Mouse (Mus musculus): ENCODE data around the gene Litaf. TPM values are rescaled to one million over a fixed set of nuclear protein-coding genes. Genes with fewer than 3 reads are reported as not detected.

The Litaf gene
- polyA plus RNA-seq, 1 experiment from 2014 or later: 69.5 TPM

DNA sequence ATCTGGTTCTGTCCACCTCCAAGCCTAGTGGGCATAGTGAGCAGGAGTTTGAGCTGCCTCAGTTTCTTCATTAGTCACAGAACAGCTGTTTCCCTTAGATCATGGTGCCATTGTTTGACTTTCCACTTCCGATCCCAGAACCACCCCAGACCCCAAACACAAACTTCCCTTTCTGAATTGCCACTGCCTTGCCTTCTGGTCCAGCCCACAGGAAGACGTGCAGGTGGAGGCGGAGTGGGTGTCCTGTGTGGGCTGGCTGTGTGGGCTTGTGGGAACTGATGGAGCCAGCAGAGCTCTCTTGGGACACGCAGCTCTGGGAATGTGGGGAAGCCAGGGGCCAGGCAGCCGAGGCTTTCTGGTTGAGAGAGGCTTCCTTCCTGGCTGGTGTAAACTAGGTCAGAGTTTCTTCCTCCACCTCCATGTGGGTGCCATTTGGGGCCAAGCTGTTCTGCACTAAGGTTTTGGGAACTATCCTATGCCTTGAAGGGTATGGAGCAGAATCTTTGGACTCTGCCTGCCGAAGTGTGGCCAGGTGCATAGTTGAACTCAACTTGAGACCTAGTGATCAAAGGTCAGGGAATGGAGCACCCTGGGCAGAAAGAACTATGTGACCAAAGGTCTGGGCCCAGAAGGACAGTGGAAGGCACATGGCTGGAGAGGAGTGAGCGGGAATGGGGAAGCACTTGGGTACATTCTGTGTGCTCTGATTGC, 3.9 kb upstream of the Litaf start:
- Histone ChIP-seq H3K4me1 (replicated peaks; ENCODE audit: control insufficient read depth, insufficient read depth) (peaks cover 4% of the 10 kb centered on the region), H3K4me3 (ENCODE audit: low read depth, low read length) (no peak overlapping the region), H3K27me3 (ENCODE audit: control insufficient read depth, insufficient read depth, low read length) (no peaks in the 10 kb centered on the region), H3K9me3 (ENCODE audit: control insufficient read depth, low read length) (no peaks in the 10 kb centered on the region), H3K9ac (ENCODE audit: low read length) (no peak overlapping the region), H3K27ac (replicated peaks) (no peak overlapping the region), H3K4me2 (replicated peaks; ENCODE audit: low read depth) (no peak overlapping the region), H3K36me3 (ENCODE audit: control insufficient read depth, insufficient read depth, low read length) (peaks cover 5% of the 10 kb centered on the region; the same call in 1 of the 2 replicates)
- DNase-seq (ENCODE audit: low spot score) (no peak), ATAC-seq (ENCODE audit: low FRiP score, low TSS enrichment) (no peak)
- TF ChIP-seq CTCF (IDR thresholded peaks at IDR 0.05; ENCODE audit: low read depth) (no peak), EP300 (optimal IDR thresholded peaks at IDR 0.05) (no peak)
- 58% methylated on average over 7 of the region's 7 CpGs for WGBS

DNA sequence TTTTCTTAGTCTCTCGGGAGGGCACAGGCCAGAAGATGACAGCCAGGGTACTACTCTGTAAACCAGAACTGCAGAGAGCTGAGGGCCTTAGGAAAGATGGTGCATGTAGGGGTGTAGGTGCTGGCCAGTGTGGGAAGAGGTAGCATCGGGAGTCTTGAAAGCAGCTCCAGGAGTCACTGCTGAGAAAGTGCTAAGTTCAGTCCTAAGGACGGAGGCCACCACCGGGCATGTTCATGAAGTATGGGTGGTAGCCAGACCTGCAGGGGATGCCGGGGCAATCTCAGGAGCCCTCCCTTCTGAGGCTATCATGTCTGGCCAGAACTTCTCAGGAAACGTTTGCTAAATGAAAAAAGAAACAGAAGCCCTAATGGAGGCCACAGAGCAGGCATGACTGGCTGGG, 3.3 kb upstream of the Litaf start:
- Histone ChIP-seq H3K9ac (ENCODE audit: low read length) (no peak overlapping the region), H3K36me3 (ENCODE audit: control insufficient read depth, insufficient read depth, low read length) (peaks cover 3% of the 10 kb centered on the region; the same call in 1 of the 2 replicates), H3K4me2 (replicated peaks; ENCODE audit: low read depth) (no peak overlapping the region; the same call in 1 of the 2 replicates), H3K27ac (replicated peaks) (no peak overlapping the region), H3K4me3 (ENCODE audit: low read depth, low read length) (no peak overlapping the region), H3K27me3 (ENCODE audit: control insufficient read depth, insufficient read depth, low read length) (no peaks in the 10 kb centered on the region), H3K4me1 (replicated peaks; ENCODE audit: control insufficient read depth, insufficient read depth) (peaks cover 4% of the 10 kb centered on the region), H3K9me3 (ENCODE audit: control insufficient read depth, low read length) (no peaks in the 10 kb centered on the region)
- 56% methylated on average over 6 of the region's 6 CpGs for WGBS
- no peak for ATAC-seq (ENCODE audit: low FRiP score, low TSS enrichment)
- no peak for DNase-seq (ENCODE audit: low spot score)
- TF ChIP-seq EP300 (optimal IDR thresholded peaks at IDR 0.05) (no peak), CTCF (IDR thresholded peaks at IDR 0.05; ENCODE audit: low read depth) (no peak)

DNA sequence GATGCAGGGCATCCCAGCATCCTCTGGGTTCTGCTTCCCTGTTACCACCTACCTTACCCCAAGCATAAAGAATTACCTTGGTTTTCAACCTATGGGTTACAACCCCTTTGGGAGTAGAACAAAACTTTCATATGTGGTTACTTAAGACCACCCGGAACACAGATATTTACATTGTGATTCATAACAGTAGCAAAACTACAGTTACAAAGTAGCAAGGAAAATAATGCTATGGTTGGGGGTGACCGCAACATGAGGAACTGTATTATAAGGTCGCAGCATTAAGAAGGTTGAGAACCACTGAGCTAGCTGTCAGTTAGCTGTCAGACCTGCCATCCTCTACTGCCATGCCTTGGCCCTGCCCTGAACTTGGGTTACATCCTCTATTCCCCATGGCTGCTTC, 2.7 kb upstream of the Litaf start:
- ATAC-seq (ENCODE audit: low FRiP score, low TSS enrichment): no peak
- TF ChIP-seq CTCF (IDR thresholded peaks at IDR 0.05; ENCODE audit: low read depth) (no peak), EP300 (optimal IDR thresholded peaks at IDR 0.05) (no peak)
- WGBS: 79% methylated on average over 3 of the region's 3 CpGs

DNA sequence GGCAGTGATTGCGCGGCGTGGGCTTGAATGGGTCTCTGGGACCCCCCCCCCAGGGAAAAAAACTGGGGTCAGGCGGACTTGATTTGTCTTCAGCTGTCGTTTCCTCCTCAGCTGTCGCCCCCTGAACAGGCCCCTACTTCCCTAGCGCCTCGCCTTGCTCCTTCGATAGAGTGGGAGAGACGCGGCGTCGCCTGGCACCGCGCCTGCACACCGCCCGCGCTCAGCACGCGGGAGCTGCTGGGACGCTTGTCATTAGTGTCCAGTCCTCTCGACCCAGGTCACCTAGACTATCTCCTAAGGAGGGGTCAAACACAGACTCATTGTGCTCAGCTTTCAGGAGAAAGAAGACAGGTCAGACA, 855 bp upstream of the Litaf start:
- Histone ChIP-seq H3K36me3 (ENCODE audit: control insufficient read depth, insufficient read depth, low read length) (no peaks in the 10 kb centered on the region; the same call in 1 of the 2 replicates), H3K4me3 (ENCODE audit: low read depth, low read length) (peak overlapping the region; percentile 86), H3K4me1 (replicated peaks; ENCODE audit: control insufficient read depth, insufficient read depth) (peaks cover 4% of the 10 kb centered on the region), H3K27me3 (ENCODE audit: control insufficient read depth, insufficient read depth, low read length) (no peaks in the 10 kb centered on the region), H3K4me2 (replicated peaks; ENCODE audit: low read depth) (peak overlapping the region; percentile 90), H3K27ac (replicated peaks) (peak overlapping the region; percentile 89), H3K9me3 (ENCODE audit: control insufficient read depth, low read length) (no peaks in the 10 kb centered on the region), H3K9ac (ENCODE audit: low read length) (peak overlapping the region; percentile 89)
- DNase-seq (ENCODE audit: low spot score) (peak; percentile 61), ATAC-seq (ENCODE audit: low FRiP score, low TSS enrichment) (no peak)
- under 1% methylated on average over 22 of the region's 22 CpGs for WGBS
- TF ChIP-seq EP300 (optimal IDR thresholded peaks at IDR 0.05) (no peak), CTCF (IDR thresholded peaks at IDR 0.05; ENCODE audit: low read depth) (peak; percentile 0; the same call in 1 of the 2 replicates)

More for the DNA sequence above, 2.7 kb upstream of the Litaf start:
- Histone ChIP-seq H3K4me3 (ENCODE audit: low read depth, low read length) (no peak overlapping the region), H3K9me3 (ENCODE audit: control insufficient read depth, low read length) (no peaks in the 10 kb centered on the region), H3K27ac (replicated peaks) (no peak overlapping the region), H3K27me3 (ENCODE audit: control insufficient read depth, insufficient read depth, low read length) (no peaks in the 10 kb centered on the region), H3K4me1 (replicated peaks; ENCODE audit: control insufficient read depth, insufficient read depth) (peaks cover 4% of the 10 kb centered on the region), H3K4me2 (replicated peaks; ENCODE audit: low read depth) (no peak overlapping the region), H3K9ac (ENCODE audit: low read length) (no peak overlapping the region), H3K36me3 (ENCODE audit: control insufficient read depth, insufficient read depth, low read length) (peaks cover 3% of the 10 kb centered on the region; the same call in 1 of the 2 replicates)
- DNase-seq (ENCODE audit: low spot score): no peak

DNA sequence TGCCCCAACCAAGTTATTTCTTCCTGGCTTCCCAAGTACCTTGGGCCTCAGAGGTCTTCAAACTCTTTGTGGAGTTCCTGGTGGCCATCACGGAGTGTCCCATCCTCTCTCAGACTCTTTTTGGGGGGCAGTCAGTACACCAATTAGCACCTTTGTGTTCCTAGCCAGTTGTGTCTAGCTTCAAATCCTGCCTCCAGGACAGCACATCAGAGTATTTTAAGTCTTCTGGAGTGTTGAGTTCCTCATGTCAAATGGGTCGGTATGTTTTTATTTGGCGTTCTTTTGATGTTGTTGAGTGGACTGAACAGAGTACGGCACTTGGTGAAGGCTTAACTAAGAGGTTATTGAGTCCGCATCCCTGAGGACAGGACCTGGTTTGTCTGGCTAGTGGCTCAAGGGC, 526 bp downstream of the Litaf start:
- Histone ChIP-seq H3K9me3 (ENCODE audit: control insufficient read depth, low read length) (no peaks in the 10 kb centered on the region), H3K9ac (ENCODE audit: low read length) (0 out of 2 replicates have a peak overlapping the region, but pooled peaks have one; percentile 35), H3K4me2 (replicated peaks; ENCODE audit: low read depth) (peak overlapping the region; percentile 90), H3K4me1 (replicated peaks; ENCODE audit: control insufficient read depth, insufficient read depth) (peaks cover 4% of the 10 kb centered on the region), H3K4me3 (ENCODE audit: low read depth, low read length) (peak overlapping the region; percentile 86; the same call in 1 of the 2 replicates), H3K27ac (replicated peaks) (no peak overlapping the region), H3K36me3 (ENCODE audit: control insufficient read depth, insufficient read depth, low read length) (no peaks in the 10 kb centered on the region), H3K27me3 (ENCODE audit: control insufficient read depth, insufficient read depth, low read length) (no peaks in the 10 kb centered on the region)
- ATAC-seq (ENCODE audit: low FRiP score, low TSS enrichment): no peak
- TF ChIP-seq CTCF (IDR thresholded peaks at IDR 0.05; ENCODE audit: low read depth) (no peak), EP300 (optimal IDR thresholded peaks at IDR 0.05) (no peak)
- no peak for DNase-seq (ENCODE audit: low spot score)
- 69% methylated on average over 5 of the region's 5 CpGs for WGBS

DNA sequence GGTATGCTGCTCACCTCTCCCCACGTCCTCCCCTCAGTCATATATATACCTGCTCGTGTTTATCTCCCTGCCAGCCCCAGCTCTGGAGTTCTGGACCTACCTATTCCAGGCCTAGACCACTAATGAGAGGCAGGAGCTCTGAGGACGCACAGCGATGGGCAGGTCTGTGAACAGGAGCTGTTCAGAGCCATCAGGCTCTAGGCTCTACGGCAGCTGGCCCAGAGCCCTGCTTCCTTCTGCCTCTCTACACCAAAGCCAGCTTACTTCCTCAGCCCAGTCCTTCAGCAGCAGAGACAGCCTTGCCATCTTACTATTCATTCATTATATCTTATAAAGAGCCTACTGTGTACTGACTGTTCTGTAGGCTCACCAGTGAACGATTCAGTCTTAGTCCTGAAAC, 1.2 kb downstream of the Litaf start:
- TF ChIP-seq CTCF (IDR thresholded peaks at IDR 0.05; ENCODE audit: low read depth): no peak
- no peak for TF ChIP-seq EP300 (optimal IDR thresholded peaks at IDR 0.05)
- 88% methylated on average over 6 of the region's 6 CpGs for WGBS
- H3K4me3 ChIP-seq (ENCODE audit: low read depth, low read length): no peak overlapping the region
- H3K36me3 ChIP-seq (ENCODE audit: control insufficient read depth, insufficient read depth, low read length): no peaks in the 10 kb centered on the region
- no peaks in the 10 kb centered on the region for H3K27me3 ChIP-seq (ENCODE audit: control insufficient read depth, insufficient read depth, low read length)
- H3K27ac ChIP-seq (replicated peaks): no peak overlapping the region
- H3K9me3 ChIP-seq (ENCODE audit: control insufficient read depth, low read length): no peaks in the 10 kb centered on the region
- ATAC-seq (ENCODE audit: low FRiP score, low TSS enrichment) (no peak), DNase-seq (ENCODE audit: low spot score) (no peak)
- no peak overlapping the region for H3K9ac ChIP-seq (ENCODE audit: low read length)
- no peak overlapping the region for H3K4me2 ChIP-seq (replicated peaks; ENCODE audit: low read depth)
- H3K4me1 ChIP-seq (replicated peaks; ENCODE audit: control insufficient read depth, insufficient read depth): peaks cover 4% of the 10 kb centered on the region

Measured in stomach, postnatal 0 days (tissue).